Mouse (Mus musculus) megakaryocyte-erythroid progenitor cell, adult 5 weeks (primary cell): Measurements from ENCODE around the gene Ubr7. TPM values are rescaled to one million over a fixed set of nuclear protein-coding genes. Genes with fewer than 3 reads are reported as not detected.

ENCODE experiments used
- polyA plus RNA-seq: library from polyadenylated mRNA; stranded (reverse); fragments of >175 nt; gene quantifications from 2 replicates; pipeline ENCODE4 v1.2.3, GENCODE M21; 2012

Ubr7 gene
- 18.5 and 21.5 TPM in 2 replicates for polyA plus RNA-seq

GRCm38 (mm10) chr12:102757689-102758402, at the start of gene Ubr7, which contains the start of the genes Gm28051 and Gon7:
TSS of gene Ubr7 (plus strand) at chr12:102757967.
TSS of gene Gm28051 (minus strand) at chr12:102757765.
TSS of gene Gon7 (minus strand) at chr12:102757803.

DNA sequence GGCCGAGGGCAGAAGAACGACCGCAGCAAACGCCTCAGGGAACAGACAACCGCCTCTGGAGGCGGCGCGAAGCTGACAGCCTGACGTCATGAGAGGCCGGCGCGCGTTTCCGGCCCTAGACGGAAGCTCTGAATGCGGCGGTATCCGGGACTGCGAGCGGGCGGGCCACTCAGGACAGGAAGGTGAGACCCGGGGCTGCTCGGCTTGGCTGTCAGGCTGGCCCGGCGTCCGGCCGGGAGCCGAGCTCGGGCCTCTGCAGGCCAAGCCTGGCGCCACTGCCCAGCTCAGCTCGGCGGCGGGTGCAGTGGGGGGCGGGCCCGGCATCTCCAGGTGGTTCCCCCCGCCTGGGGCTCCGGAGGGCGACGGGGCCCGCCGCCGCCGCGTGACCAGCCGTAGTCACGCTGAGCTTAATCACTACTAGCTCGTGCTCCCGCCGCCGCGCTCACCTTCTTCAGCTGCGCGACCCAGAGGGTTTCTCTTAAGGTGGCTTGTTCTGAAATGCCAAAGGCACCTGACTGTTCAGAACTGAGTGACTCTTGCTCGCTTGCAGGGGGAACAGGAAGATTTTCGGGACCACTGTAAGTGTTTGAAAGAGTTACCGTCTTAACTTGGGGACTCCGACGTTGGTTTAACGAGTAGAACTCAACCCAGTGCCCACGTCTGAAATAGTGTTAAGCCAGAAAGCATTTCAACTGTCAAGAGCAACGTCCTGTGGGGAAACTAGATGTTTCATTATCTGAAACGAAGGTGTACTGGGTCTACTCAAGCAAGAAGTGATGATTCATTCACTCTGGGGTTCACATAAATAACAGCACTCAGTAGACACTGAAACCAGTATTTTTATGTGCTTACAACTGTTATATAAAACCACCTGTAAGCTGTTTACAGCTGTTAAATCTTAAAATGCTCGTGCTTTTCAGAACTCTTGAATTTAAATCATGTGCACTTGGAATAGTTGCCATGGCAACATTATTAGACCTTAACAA, 13.9 kb upstream of the Ubr7 start, which contains the start of the genes Moap1 and Tmem251:
TSS of gene Moap1 (minus strand) at position 73 of the 986 bp plus-strand sequence.
TSS of gene Tmem251 (plus strand) at position 174 of the 986 bp plus-strand sequence.

DNA sequence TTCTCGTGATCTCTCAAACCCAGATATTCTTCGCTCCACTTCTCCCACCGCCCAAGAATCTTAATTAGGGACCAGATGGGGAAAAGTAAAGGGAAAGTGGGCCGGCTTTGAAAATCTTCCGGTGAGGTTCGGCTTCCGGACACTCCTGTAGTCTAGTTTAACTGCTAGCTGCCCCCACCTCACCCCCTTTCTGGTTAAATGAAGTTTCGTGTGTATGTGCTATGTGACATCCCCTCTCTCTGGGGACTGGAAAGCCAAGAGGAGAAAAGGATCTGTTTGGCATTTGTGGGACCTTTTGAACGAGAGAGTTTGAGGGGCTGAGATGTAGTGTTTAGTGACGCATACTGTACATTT, 613 bp downstream of the Ubr7 start, which contains the start of gene Gm20604:
TSS of gene Gm20604 (minus strand) at position 270 of the 354 bp plus-strand sequence.

Other genes with a start within 250 kb of the Ubr7 start
- 0.14 and 0.23 TPM in 2 replicates for gene Chga, start 203.0 kb upstream of the Ubr7 start, polyA plus RNA-seq
- 38.1 and 45.0 TPM in 2 replicates for gene Itpk1, start 53.0 kb upstream of the Ubr7 start, polyA plus RNA-seq
- 2.3 and 2.6 TPM in 2 replicates for gene Moap1, start 14.3 kb upstream of the Ubr7 start, polyA plus RNA-seq
- gene Tmem251, start 14.2 kb upstream of the Ubr7 start, polyA plus RNA-seq, result 1.9 and 2.5 TPM in 2 replicates
- gene Gm28051, start 202 bp upstream of the Ubr7 start, polyA plus RNA-seq, result 2.5 TPM in 1 of 2 replicates, not detected in the other
- gene Gon7, start 164 bp upstream of the Ubr7 start, polyA plus RNA-seq, result 19.3 and 26.9 TPM in 2 replicates
- 2.3 and 2.7 TPM in 2 replicates for gene Gm20604, start 705 bp downstream of the Ubr7 start, polyA plus RNA-seq
- 2.5 and 2.7 TPM in 2 replicates for gene Btbd7, start 120.5 kb downstream of the Ubr7 start, polyA plus RNA-seq
- not detected in 2 replicates for gene Cox8c, start 141.3 kb downstream of the Ubr7 start, polyA plus RNA-seq
- 0.04 TPM in 1 of 2 replicates, not detected in the other for gene Unc79, start 190.9 kb downstream of the Ubr7 start, polyA plus RNA-seq